Mouse (Mus musculus): ENCODE measurements around the gene Rapgef2. TPM values are rescaled to one million over a fixed set of nuclear protein-coding genes. Genes with fewer than 3 reads are reported as not detected.

The Rapgef2 gene
- total RNA-seq (2023): 10 to 100 TPM; 50.9 to 52.6 TPM

GRCm38 (mm10) chr3:79286376-79287107, at the start of gene Rapgef2:
Gene Rapgef2 (minus strand): TSS chr3:79286517.

Other genes with a start within 250 kb of the Rapgef2 start
- not detected for gene Gm17359, start 50.1 kb upstream of the Rapgef2 start, total RNA-seq (2023)

Data from monocyte, adult 59 days (primary cell).